Mouse (Mus musculus) thymus, postnatal 25 days (tissue): ENCODE measurements around the gene Fam151b.

Source experiments
- DNase-seq: peaks from one replicate; pipeline ENCODE4 v3.0.0; 2022

Gene Fam151b

DNA sequence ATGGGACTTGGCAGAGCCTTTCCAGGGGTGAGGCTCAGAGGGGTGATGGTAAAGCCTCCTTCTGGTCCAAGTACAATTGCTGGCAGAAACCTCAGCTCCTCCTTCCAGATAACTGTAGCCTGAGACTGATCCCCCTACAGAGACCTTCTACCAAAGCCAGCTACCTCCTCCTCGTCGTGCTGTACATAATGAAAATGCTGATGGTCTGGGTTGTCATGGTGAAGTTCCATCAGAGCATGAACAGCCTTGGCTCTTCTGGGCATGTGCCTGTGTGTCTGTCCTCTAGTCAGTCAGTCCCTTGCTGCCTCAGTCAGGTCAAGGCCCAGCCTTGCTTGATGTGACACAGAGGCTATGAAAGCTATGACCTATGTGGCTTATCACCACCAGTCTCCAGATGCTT lies 73.3 kb downstream of the Fam151b start:
- DNase-seq = no peak

- DNase-seq = no peak
Measured at GRCm38 (mm10) chr13:92403496-92403895, 80.3 kb downstream of the Fam151b start.

- DNase-seq = no peak
Measured at GRCm38 (mm10) chr13:92402063-92402462, 81.8 kb downstream of the Fam151b start.
